Mouse (Mus musculus) small intestine, adult 2 months (tissue): Measurements from ENCODE around the gene Polq.

Experiments
- CTCF ChIP-seq: fragments of 200-500 bp; IDR thresholded peaks from 2 replicates; pipeline ENCODE4 v1.5.1; 2012; ENCODE audit warnings: low read depth, mild to moderate bottlenecking, control low read depth, inconsistent platforms, low read length, moderate library complexity, mixed read lengths; ENCODE audit not compliant: insufficient replicate concordance, insufficient read length; ENCODE audit errors: extremely low read depth
- POLR2A ChIP-seq: fragments of 200-500 bp; IDR thresholded peaks from 2 replicates; pipeline ENCODE4 v1.6.1; 2012; ENCODE audit warnings: low read depth, mild to moderate bottlenecking, control low read depth, inconsistent platforms, low read length, moderate library complexity

DNA sequence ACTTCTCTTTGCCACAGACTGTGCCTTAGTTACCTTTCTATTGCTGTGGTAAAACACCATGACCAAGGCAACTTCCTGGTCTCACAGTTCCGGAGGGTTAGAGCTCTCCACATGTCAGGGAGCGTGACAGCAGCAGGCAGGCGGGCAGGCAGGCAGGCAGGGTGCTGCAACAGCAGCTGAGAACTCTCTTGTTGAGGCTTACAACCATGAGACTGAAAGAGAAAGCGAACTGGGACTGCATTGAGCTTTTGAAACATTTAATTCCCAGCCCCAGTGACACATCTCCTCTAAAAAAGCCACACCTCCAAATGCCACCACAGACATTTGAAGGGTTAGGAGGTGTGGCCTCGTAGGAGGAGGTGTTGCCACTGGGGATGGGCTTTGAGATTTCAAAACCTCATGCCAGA is 25.9 kb upstream of the Polq start:
- no peak for TF ChIP-seq POLR2A
- TF ChIP-seq CTCF, result no peak
